Mouse (Mus musculus) testis, adult 2 months (tissue): Measurements from ENCODE around the gene Ifit1bl1. TPM values are rescaled to one million over a fixed set of nuclear protein-coding genes. Genes with fewer than 3 reads are reported as not detected.

Experiments
- H3K27ac ChIP-seq: fragments of 200-500 bp; 2 replicates; pipeline ENCODE4 v1.5.1; 2012; ENCODE audit warnings: low read depth, low read length; ENCODE audit not compliant: control insufficient read depth, insufficient read depth
- H3K27me3 ChIP-seq: fragments of 200-500 bp; 2 replicates; pipeline ENCODE4 v1.6.1; 2012; ENCODE audit warnings: mild to moderate bottlenecking, low read length, moderate library complexity; ENCODE audit not compliant: control insufficient read depth, insufficient read depth
- H3K36me3 ChIP-seq: fragments of 200-500 bp; 2 replicates; pipeline ENCODE4 v1.6.1; 2012; ENCODE audit warnings: mild to moderate bottlenecking, low read length; ENCODE audit not compliant: control insufficient read depth, insufficient read depth
- H3K4me1 ChIP-seq: fragments of 200-500 bp; 2 replicates; pipeline ENCODE4 v1.6.1; 2012; ENCODE audit warnings: low read length; ENCODE audit not compliant: control insufficient read depth, insufficient read depth
- H3K4me3 ChIP-seq: fragments of 200-500 bp; 2 replicates; pipeline ENCODE4 v1.5.1; 2012; ENCODE audit warnings: low read depth, mild to moderate bottlenecking, low read length, moderate library complexity, mixed read lengths; ENCODE audit not compliant: control insufficient read depth
- CTCF ChIP-seq: fragments of 200-500 bp; IDR thresholded peaks from 2 replicates; pipeline ENCODE4 v1.5.1; 2012; ENCODE audit warnings: low read depth, mild to moderate bottlenecking, inconsistent platforms, low read length, moderate library complexity; ENCODE audit not compliant: control insufficient read depth, insufficient read depth, insufficient replicate concordance
- POLR2A ChIP-seq: fragments of 200-500 bp; IDR thresholded peaks from 2 replicates; pipeline ENCODE4 v1.6.1; 2012; ENCODE audit warnings: low read depth, mild to moderate bottlenecking, inconsistent platforms, low read length, moderate library complexity; ENCODE audit not compliant: control insufficient read depth
- polyA plus RNA-seq: library from polyadenylated mRNA; depleted of rRNA; stranded (reverse); fragments of >200 nt; gene quantifications from 2 replicates; pipeline ENCODE4 v1.2.3, GENCODE M21; 2012

Gene Ifit1bl1
- polyA plus RNA-seq, 1 experiment, result not detected

DNA sequence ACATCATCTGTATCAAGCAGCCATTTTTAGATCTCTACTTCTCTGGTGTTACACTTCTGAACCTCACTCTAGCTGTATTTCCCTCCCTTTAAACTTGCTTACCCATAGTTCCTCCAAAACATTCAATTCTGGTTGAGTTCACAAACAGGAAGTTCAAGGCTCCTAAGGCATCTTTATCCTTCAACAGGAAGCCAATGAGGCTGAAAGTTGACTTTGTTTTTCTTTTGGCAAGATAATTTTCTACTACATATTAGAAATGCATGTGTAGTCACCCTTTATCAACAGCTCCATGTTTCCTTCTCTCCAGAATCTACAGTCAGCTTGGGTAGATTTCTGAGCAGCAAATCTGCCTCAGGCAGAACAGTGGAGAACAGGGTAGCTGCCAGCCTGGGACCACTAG is 39.2 kb downstream of the Ifit1bl1 start:
- H3K27me3 ChIP-seq, result no peaks in the 10 kb centered on the region
- no peaks in the 10 kb centered on the region for H3K36me3 ChIP-seq
- no peak overlapping the region for H3K27ac ChIP-seq
- H3K4me1 ChIP-seq, result peaks cover 5% of the 10 kb centered on the region
- TF ChIP-seq POLR2A (no peak), CTCF (no peak)
- H3K4me3 ChIP-seq, result no peak overlapping the region

DNA sequence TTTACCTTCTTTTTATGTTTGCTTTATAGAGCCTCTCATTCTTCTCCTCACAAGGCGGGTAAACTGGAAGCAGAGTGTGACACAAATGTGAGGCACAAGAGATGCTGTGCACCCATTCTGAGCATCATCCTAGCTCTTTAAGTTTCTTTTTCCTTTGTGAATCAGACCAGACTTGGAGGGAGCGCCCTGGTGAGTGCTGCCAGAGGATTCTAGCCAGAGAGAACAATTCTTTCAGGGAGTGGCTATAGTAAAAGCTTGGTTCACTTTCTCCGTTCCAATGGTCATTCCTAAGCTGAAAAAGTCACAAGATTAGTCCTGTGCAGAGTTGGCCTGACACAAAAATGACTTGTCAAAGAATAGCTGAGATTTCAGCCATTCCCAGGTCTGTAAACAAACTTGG is 45.1 kb downstream of the Ifit1bl1 start:
- Histone ChIP-seq H3K27ac (no peak overlapping the region), H3K27me3 (no peaks in the 10 kb centered on the region), H3K36me3 (no peaks in the 10 kb centered on the region), H3K4me3 (no peak overlapping the region), H3K4me1 (peaks cover 3% of the 10 kb centered on the region)
- TF ChIP-seq POLR2A, result no peak
- no peak for TF ChIP-seq CTCF

GRCm38 (mm10) chr19:34554061-34554460 is 47.7 kb downstream of the Ifit1bl1 start:
- Histone ChIP-seq H3K36me3 (no peaks in the 10 kb centered on the region), H3K27ac (no peak overlapping the region), H3K4me3 (no peak overlapping the region), H3K27me3 (no peaks in the 10 kb centered on the region), H3K4me1 (peaks cover 3% of the 10 kb centered on the region)
- TF ChIP-seq POLR2A (no peak), CTCF (no peak)

GRCm38 (mm10) chr19:34553522-34553921 is 48.2 kb downstream of the Ifit1bl1 start:
- Histone ChIP-seq H3K4me1 (peaks cover 3% of the 10 kb centered on the region), H3K27ac (no peak overlapping the region), H3K4me3 (no peak overlapping the region), H3K27me3 (no peaks in the 10 kb centered on the region), H3K36me3 (no peaks in the 10 kb centered on the region)
- TF ChIP-seq CTCF (no peak), POLR2A (no peak)

GRCm38 (mm10) chr19:34553021-34553420 is 48.7 kb downstream of the Ifit1bl1 start:
- Histone ChIP-seq H3K27me3 (no peaks in the 10 kb centered on the region), H3K27ac (0 out of 2 replicates have a peak overlapping the region, but pooled peaks have one; percentile 14), H3K4me1 (peaks cover 3% of the 10 kb centered on the region), H3K4me3 (no peak overlapping the region), H3K36me3 (no peaks in the 10 kb centered on the region)
- TF ChIP-seq CTCF (no peak), POLR2A (no peak)

DNA sequence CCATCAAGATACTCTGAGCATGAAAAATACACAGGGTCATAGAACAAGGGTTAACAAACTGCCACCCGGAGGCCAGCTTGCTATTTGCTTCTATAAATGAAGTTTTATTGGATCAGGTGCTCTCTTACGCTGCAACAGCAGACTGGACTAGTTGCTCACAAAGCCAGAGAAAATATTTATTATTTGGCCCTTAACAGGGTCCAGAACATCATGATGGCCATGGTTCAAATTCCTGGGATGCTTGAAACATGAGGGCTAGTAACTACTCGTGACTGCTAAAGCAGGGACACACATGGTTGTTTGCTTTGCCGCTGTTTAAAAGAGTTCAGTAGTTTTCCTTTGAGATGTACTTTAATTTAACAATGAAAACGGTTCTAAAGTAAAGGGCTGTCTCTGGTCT is 49.8 kb downstream of the Ifit1bl1 start:
- no peaks in the 10 kb centered on the region for H3K27me3 ChIP-seq
- no peak overlapping the region for H3K4me3 ChIP-seq
- H3K4me1 ChIP-seq, result peaks cover 3% of the 10 kb centered on the region
- H3K36me3 ChIP-seq, result no peaks in the 10 kb centered on the region
- no peak for TF ChIP-seq CTCF
- no peak for TF ChIP-seq POLR2A
- H3K27ac ChIP-seq, result no peak overlapping the region

GRCm38 (mm10) chr19:34550534-34551223 is 51.1 kb downstream of the Ifit1bl1 start, which contains the start of gene Ifit2:
Gene Ifit2, plus strand, starts transcription at chr19:34550694.
- Histone ChIP-seq H3K27ac (peak within 1 kb of the TSS; percentile 3; the same call in 1 of the 2 replicates), H3K36me3 (no peaks in the 10 kb centered on the region), H3K4me3 (peak within 1 kb of the TSS; percentile 78), H3K4me1 (peaks cover 3% of the 10 kb centered on the region), H3K27me3 (no peaks in the 10 kb centered on the region)
- TF ChIP-seq CTCF (peak; percentile 30; the same call in 1 of the 2 replicates), POLR2A (no peak)

- Histone ChIP-seq H3K4me3 (no peak overlapping the region; the same call in 1 of the 2 replicates), H3K4me1 (peaks cover 3% of the 10 kb centered on the region), H3K27me3 (no peaks in the 10 kb centered on the region), H3K36me3 (no peaks in the 10 kb centered on the region), H3K27ac (no peak overlapping the region)
- TF ChIP-seq CTCF (no peak), POLR2A (no peak)
Measured at GRCm38 (mm10) chr19:34550205-34550533, 51.6 kb downstream of the Ifit1bl1 start.
